Mouse (Mus musculus) olfactory bulb, adult 2 months (tissue): ENCODE data around the gene Gprc5b. TPM values are rescaled to one million over a fixed set of nuclear protein-coding genes. Genes with fewer than 3 reads are reported as not detected.
A peak's percentile ranks its signal among the peaks of the same experiment; 100 is the strongest.

ENCODE experiments used
- H3K27ac ChIP-seq: fragments of 200-500 bp; 2 replicates; pipeline ENCODE4 v1.5.1; 2012; ENCODE audit warnings: low read depth, low read length; ENCODE audit not compliant: insufficient read depth
- H3K4me1 ChIP-seq: fragments of 200-500 bp; 2 replicates; pipeline ENCODE4 v1.6.1; 2012; ENCODE audit warnings: low read length; ENCODE audit not compliant: control insufficient read depth, insufficient read depth
- H3K4me3 ChIP-seq: fragments of 200-500 bp; 2 replicates; pipeline ENCODE4 v1.5.1; 2012; ENCODE audit warnings: mild to moderate bottlenecking, low read depth, low read length, moderate library complexity; ENCODE audit not compliant: insufficient read depth
- CTCF ChIP-seq: fragments of 200-500 bp; IDR thresholded peaks from 2 replicates; pipeline ENCODE4 v1.5.1; 2012; ENCODE audit warnings: low read depth, mild to moderate bottlenecking, low read length, moderate library complexity; ENCODE audit not compliant: insufficient read depth
- POLR2A ChIP-seq: fragments of 200-500 bp; IDR thresholded peaks from 2 replicates; pipeline ENCODE4 v1.6.1; 2012; ENCODE audit warnings: mild to moderate bottlenecking, low read depth, low read length, moderate library complexity; ENCODE audit not compliant: insufficient read depth
- WGBS: fragments of 180-500 bp; shearing (Covaris S2); methylation state at CpG from one replicate; pipeline ENCODE4 v1.1.7; 2018; 5-methylcytosine and 5-hydroxymethylcytosine counted together
- polyA plus RNA-seq: library from polyadenylated mRNA; stranded (reverse); fragments of >200 nt; gene quantifications from 2 replicates; pipeline ENCODE4 v1.2.4, GENCODE M21; 2012; ENCODE audit warnings: low replicate concordance; ENCODE audit not compliant: missing spikeins, insufficient read depth, insufficient read length

The Gprc5b gene
- polyA plus RNA-seq, 1 experiment = not detected

DNA sequence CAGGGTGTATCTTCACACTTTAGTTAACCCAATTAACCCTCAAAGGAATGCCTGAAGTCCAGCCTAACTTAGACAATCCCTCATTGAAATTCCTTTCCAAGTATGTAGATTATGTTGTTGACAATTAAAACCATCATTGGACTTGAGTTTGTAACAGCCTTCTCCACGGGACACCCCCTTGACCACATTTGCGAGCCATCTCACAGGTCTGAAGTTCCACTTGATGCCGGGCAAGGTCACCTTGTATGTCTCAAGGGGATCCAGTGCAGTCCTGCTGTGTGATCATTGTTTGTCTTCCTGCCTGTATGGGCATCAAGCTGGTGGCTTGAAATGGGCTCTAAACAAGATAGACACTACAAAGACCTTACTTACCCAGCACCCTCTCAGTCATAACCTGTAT is 26.1 kb downstream of the Gprc5b start:
- H3K4me3 ChIP-seq = no peak overlapping the region
- H3K4me1 ChIP-seq = peaks cover 26% of the 10 kb centered on the region
- WGBS = 72% methylated on average over 3 of the region's 3 CpGs
- peak overlapping the region; percentile 53; the same call in 1 of the 2 replicates for H3K27ac ChIP-seq
- TF ChIP-seq POLR2A = no peak
- TF ChIP-seq CTCF = no peak

- Histone ChIP-seq H3K27ac (peak overlapping the region; percentile 83), H3K4me1 (peaks cover 22% of the 10 kb centered on the region), H3K4me3 (no peak overlapping the region)
- no peak for TF ChIP-seq POLR2A
- TF ChIP-seq CTCF = no peak
- 11% methylated on average over 7 of the region's 7 CpGs for WGBS
Observed at GRCm38 (mm10) chr7:118965198-118965597, 29.8 kb downstream of the Gprc5b start.

GRCm38 (mm10) chr7:118964777-118965176 is 30.2 kb downstream of the Gprc5b start:
- 7% methylated on average over 2 of the region's 3 CpGs for whole genome bisulfite sequencing
- no peak for TF ChIP-seq CTCF
- TF ChIP-seq POLR2A = no peak
- peaks cover 26% of the 10 kb centered on the region for H3K4me1 ChIP-seq
- H3K27ac ChIP-seq = peak overlapping the region; percentile 83
- no peak overlapping the region for H3K4me3 ChIP-seq

DNA sequence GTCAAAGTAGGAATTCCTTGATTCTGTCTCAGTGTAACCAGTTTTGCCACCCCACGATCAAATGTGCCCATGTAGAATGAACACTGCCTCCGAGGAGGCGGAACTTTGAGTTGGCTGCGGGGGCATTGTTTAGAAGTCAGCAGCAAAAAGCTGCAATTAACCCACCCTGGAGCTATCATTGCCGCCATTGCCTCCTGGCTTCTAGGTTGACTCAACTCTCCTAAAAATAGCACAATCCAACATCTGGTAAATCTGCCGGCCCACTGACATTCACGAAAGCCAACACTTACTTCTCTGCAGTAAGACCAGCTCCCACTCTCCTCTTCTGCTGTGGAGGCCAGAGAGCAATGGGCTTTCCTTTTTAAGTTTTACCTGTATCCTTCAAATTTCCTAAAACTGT is 35.8 kb downstream of the Gprc5b start:
- 11% methylated on average over 7 of the region's 7 CpGs for WGBS
- TF ChIP-seq POLR2A (no peak), CTCF (no peak)
- H3K4me1 ChIP-seq = peaks cover 18% of the 10 kb centered on the region

GRCm38 (mm10) chr7:118956616-118957246 is 38.3 kb downstream of the Gprc5b start:
- H3K27ac ChIP-seq = peak overlapping the region; percentile 91
- H3K4me1 ChIP-seq = peaks cover 30% of the 10 kb centered on the region
- no peak overlapping the region for H3K4me3 ChIP-seq
- 29% methylated on average over 4 of the region's 4 CpGs for WGBS
- no peak for TF ChIP-seq POLR2A
- TF ChIP-seq CTCF = no peak

More for the DNA sequence above, 35.8 kb downstream of the Gprc5b start:
- no peak overlapping the region for H3K4me3 ChIP-seq
- H3K27ac ChIP-seq = peak overlapping the region; percentile 98

- TF ChIP-seq POLR2A = no peak
- TF ChIP-seq CTCF = no peak
- Histone ChIP-seq H3K27ac (peak overlapping the region; percentile 62), H3K4me3 (no peak overlapping the region), H3K4me1 (peaks cover 22% of the 10 kb centered on the region)
- 83% methylated on average over 1 of the region's 1 CpGs for WGBS
Observed at GRCm38 (mm10) chr7:118954968-118955367, 40.0 kb downstream of the Gprc5b start.

- peaks cover 20% of the 10 kb centered on the region for H3K4me1 ChIP-seq
- 22% methylated on average over 11 of the region's 11 CpGs for WGBS
- TF ChIP-seq CTCF (no peak), POLR2A (no peak)
- peak overlapping the region; percentile 78 for H3K27ac ChIP-seq
- no peak overlapping the region for H3K4me3 ChIP-seq
Observed at GRCm38 (mm10) chr7:118953626-118954282, 41.3 kb downstream of the Gprc5b start.

GRCm38 (mm10) chr7:118949749-118950148 is 45.3 kb downstream of the Gprc5b start:
- Histone ChIP-seq H3K4me1 (peaks cover 17% of the 10 kb centered on the region), H3K4me3 (no peak overlapping the region), H3K27ac (peak overlapping the region; percentile 69)
- 35% methylated on average over 7 of the region's 7 CpGs for WGBS
- TF ChIP-seq POLR2A = no peak
- no peak for TF ChIP-seq CTCF

DNA sequence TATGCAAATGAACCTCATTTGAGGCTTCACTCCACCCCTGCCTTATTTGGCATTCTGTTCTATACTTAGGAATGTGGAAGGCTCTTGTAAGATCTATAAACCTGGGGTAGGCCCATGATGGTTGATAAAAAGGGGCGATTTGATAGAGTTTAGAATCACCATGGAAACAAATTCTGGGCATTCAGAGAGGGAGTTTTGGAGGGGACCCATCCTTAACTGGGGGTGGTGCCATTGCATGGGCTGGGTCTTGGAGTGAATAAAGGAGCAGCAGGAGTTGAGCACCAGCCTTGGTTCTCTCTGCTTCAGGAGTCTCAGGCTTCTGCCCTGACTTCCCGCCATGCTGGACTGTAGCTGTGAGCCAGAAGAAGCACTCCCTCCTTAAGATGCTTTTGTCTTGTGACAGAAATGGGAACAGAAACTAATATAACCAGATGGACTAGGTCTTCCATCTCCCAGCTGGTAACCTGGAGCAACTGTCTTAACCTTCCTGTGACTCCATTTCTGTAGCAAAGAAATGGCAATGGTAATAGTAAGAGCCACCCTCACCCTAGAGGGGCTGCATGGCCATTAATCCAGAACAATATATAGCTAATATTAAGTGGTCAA is 46.2 kb downstream of the Gprc5b start:
- WGBS = 57% methylated on average over 2 of the region's 2 CpGs
- H3K27ac ChIP-seq = no peak overlapping the region; the same call in 1 of the 2 replicates
- no peak for TF ChIP-seq POLR2A
- no peak for TF ChIP-seq CTCF
- peaks cover 13% of the 10 kb centered on the region for H3K4me1 ChIP-seq
- H3K4me3 ChIP-seq = no peak overlapping the region
